Mouse (Mus musculus) common myeloid progenitor, adult 5-6 weeks (primary cell): Measurements from ENCODE around the gene Chd8. TPM values are rescaled to one million over a fixed set of nuclear protein-coding genes. Genes with fewer than 3 reads are reported as not detected.
"Not testable (repeated sequence)": the region's sequence is repeated elsewhere in the genome, so short reads cannot be mapped to it uniquely, and the experiment has no call there.

Source experiments
- ATAC-seq: replicated peaks from 2 replicates; pipeline ENCODE4 v1.8.0; 2016; ENCODE audit warnings: low read depth, mild to moderate bottlenecking, moderate TSS enrichment, inconsistent platforms; ENCODE audit not compliant: poor library complexity, severe bottlenecking
- total RNA-seq: library from RNA; stranded (forward); fragments of 200-1000, 187-1606 nt; gene quantifications from 2 replicates; pipeline ENCODE4 v1.2.3, GENCODE M21; 2017

Gene Chd8
- 78.3 and 103 TPM in 2 replicates for total RNA-seq

GRCm38 (mm10) chr14:52257484-52258213 lies at the start of gene Chd8:
Gene Chd8, minus strand, starts transcription at chr14:52257780.
- ATAC-seq: peak; percentile 99

DNA sequence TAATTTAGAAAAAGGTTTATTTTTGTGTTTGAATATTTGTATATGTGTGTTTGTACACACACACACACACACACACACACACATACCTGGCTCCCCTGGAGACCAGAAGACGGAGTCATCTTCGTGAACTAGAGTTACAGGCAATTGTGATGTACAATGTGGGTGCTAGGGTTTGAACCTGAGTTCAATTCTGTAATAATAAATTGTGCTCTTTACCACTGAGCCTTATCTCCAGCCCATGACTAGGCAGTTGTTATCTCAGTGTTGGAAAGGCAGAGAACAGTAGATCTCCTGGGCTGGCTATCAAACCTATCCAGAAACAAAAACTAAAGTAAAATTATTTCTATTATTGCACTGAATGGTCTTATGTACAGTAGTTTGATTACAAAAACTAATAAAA lies 48.5 kb upstream of the Chd8 start:
- no peak for ATAC-seq

- peak; percentile 95 for ATAC-seq
Observed at GRCm38 (mm10) chr14:52304644-52305271, 47.2 kb upstream of the Chd8 start, which contains the start of gene Mettl3. Gene Mettl3, minus strand, starts transcription at chr14:52305128.

DNA sequence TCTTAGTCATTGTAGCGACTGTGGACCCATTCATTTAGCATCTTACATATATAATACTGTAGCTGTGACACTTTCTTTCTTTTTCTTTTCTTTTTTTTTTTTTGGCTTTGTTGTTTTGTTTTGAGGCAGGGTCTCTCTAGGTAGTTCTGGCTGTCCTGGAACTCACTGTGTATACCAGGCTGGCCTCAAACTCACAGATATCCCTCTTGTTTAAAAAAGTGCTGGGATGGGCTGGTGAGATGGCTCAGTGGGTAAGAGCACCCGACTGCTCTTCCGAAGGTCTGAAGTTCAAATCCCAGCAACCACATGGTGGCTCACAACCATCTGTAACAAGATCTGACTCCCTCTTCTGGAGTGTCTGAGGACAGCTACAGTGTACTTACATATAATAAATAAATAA lies 45.9 kb upstream of the Chd8 start:
- ATAC-seq: not testable (repeated sequence)

- peak; percentile 79 for ATAC-seq
Observed at GRCm38 (mm10) chr14:52295558-52296264, 38.1 kb upstream of the Chd8 start.

DNA sequence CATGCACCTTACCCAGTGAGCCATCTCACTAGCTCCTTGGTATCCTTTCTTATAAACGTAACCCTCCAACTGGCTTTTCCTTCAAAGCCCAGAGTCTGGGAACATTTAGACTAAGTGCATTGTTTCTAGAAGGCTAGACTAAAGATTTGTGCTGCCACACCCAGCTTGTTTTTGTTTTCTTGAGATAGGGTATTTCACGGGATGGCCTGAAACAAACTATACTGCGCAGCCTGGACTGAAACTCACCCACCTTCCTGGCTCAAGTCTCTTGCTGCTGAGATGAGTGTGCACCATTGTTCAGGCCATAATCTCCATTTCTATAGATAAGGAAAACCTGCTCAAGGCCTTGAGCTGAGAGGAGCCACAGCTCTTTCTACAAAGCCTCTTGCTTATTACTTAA lies 26.6 kb upstream of the Chd8 start:
- no peak for ATAC-seq

DNA sequence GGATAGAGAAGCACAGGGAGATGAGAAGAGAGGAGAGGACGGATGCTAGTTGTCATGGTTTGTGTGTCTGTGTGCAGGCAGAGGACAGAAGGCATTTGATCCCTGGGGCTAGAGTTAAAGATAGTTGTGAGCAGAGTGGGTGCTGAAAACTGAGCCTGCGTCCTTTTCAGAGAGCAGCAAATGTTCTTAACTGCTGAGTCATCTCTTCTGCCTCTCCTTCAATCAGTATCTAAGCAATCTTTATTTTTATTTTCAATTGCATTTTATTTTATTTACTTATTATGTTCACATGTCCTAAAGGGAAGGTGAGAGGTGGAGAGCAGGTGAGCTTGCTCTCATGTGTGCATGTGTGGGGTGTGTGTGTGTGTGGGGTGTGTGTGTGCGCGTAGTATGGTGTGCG lies 26.0 kb upstream of the Chd8 start:
- no peak for ATAC-seq

DNA sequence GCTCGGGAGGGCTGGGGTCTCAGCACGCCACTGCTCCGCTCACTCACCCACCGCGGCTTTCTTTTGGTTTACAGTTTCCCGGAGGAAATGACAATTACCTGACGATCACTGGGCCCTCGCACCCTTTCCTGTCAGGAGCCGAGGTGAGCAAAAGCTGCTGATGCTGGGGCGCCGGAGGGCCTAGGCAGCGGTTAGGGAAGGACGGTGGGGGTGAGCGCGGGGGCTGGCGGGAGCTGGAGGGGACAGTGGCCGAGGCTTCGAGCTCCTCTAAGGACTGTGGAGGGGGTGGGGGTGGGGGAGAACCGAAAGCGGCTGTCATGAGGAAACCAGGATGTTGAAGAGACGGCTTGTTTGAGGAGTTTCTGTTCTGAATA lies 22.2 kb upstream of the Chd8 start:
- peak; percentile 6; the same call in 1 of the 2 replicates for ATAC-seq

- ATAC-seq: peak; percentile 97
Observed at GRCm38 (mm10) chr14:52278932-52279746, 21.6 kb upstream of the Chd8 start, which contains the start of the genes Tox4 and Rab2b. Gene Tox4, plus strand, starts transcription at chr14:52279146. Gene Rab2b, minus strand, starts transcription at chr14:52279545.

GRCm38 (mm10) chr14:52277210-52277609 lies 19.6 kb upstream of the Chd8 start:
- no peak for ATAC-seq

DNA sequence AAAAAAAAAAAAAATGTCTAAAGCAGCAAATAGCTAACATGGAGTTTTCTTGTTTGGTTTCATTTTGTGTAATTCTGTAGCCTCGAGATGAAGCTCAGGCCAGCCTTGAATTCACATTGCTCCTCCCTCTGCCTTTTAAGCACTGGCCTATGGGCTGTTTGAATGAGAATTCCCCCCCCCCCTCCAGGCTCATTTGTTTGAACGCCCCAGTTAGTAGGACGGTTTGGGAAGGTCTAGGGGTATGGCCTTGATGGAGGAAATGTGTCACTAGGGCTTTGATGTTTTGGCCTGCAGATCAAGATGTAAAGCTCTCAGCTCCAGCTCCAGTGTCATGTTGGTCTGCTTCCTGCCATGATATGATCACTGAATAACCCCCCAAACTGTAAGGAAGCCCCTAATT lies 15.2 kb upstream of the Chd8 start:
- ATAC-seq: no peak

DNA sequence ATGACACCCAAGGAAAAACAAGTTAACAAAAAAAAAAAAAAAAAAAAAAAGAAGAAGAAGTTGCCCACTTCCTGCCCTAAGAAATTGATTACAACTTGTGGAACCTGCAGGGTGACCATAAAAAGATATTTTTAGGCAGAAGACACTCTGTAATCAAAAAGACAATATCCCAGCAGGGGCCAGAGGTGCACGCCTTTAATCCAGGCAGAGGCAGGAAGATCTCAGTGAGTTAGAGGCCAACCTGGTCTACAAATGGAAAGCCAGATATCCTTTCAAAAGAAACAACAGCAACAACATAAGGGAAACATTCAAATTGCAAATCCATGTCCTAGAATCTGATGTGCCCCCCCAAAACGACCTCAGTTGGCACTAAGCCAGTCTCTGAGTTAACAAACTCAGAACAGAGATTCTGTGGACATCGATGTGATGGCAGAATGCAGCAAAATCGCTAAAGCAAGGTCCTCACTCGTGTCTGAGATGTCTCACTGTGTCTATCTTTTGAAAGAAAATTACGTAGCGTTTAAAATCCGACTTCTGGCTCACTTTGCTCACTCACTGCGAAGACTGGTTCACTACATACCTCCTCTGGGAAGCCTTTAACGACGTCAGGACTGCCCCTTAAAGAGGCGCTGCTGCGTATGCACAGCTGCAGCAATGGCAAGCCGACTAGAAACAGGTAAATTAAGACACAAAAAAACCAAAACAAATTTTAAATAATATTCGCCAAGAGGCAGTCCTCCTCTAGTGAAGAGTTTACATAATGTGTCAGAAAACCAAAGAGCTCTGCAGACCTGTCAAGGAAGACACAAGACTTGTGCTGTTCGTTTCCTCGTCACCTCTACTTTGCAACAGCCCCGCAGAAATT lies 1.0 kb downstream of the Chd8 start:
- ATAC-seq: no peak

DNA sequence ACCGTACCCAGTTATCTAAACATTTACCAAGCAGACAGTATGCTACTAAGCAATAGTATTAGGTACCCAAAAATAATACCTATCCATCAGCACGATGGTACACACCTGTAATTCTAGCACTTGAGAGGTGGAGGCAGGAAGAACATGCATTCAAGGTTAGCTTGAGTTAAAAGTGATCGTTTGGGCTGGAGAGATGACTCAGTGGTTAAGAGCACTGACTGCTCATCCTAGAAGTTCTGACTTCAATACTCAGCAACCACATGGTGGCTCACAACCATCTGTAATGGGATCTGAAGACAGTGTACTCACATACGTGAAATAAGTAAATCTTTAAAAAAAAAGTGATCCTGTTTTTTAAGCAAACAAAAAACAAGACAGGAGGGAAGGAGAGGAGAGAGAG lies 11.5 kb downstream of the Chd8 start:
- no peak for ATAC-seq

GRCm38 (mm10) chr14:52244690-52245042 lies 12.9 kb downstream of the Chd8 start:
- no peak; the same call in 1 of the 2 replicates for ATAC-seq

- ATAC-seq: peak; percentile 100
Observed at GRCm38 (mm10) chr14:52244041-52244689, 13.4 kb downstream of the Chd8 start.

DNA sequence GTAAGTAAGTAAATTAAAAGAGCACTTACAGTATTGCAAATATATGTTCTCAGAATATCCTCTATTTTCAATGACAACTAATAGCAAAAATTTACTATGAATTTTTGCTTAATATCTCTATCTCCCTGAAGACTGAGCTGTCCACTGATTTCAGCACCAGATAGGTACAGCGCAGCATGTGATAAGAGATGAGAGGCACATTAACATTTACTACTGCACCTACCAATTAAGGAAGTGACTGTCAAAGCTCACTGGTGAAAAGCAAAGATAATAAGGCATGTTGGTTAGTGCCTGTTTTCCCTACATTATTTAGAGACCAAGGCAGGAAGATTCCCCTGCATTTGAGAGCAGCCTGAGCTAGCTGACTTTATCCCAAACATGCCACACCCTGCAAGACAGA lies 21.4 kb downstream of the Chd8 start:
- no peak for ATAC-seq

- no peak for ATAC-seq
Observed at GRCm38 (mm10) chr14:52235165-52235564, 22.4 kb downstream of the Chd8 start.

GRCm38 (mm10) chr14:52232249-52232648 lies 25.3 kb downstream of the Chd8 start:
- no peak for ATAC-seq

DNA sequence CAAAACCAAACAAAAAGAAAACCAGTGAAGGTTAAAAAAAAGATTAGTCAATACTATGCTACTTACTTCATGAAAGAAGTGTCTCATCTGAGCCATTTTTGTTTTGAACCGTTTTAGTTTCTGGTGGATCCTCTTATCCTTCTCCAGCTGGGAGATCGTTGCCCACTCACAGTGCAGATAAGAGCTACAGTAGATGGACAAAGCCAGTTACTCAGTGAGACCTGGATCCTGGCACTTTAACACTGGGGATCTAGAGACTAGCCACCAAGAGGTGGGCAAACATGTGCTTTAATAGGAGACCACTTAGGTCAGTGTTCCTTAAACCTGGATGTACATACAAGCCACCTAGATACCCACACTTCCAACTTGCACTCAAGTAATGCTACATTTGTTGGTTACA lies 31.6 kb downstream of the Chd8 start:
- no peak for ATAC-seq
